In genomic region chr9:114380881-114381733, GRCm38 (mm10) we compare ENCODE assay signal across 8 mouse cellular contexts. TPM values are rescaled to one million over a fixed set of nuclear protein-coding genes. Genes with fewer than 3 reads are reported as not detected.
DNase-seq lines count a peak whose midpoint lies in the region; ATAC-seq and TF ChIP-seq lines count a peak whose summit lies in the region.

No protein-coding gene starts in this region.

- no peaks in the 10 kb centered on the region for H3K27me3 ChIP-seq in heart, postnatal 0 days (ENCODE audit: control insufficient read depth, insufficient read depth, low read length)
- H3K27me3 ChIP-seq in liver, embryonic 11.5 days (replicated peaks; ENCODE audit: control insufficient read depth, insufficient read depth, low read length), result no peaks in the 10 kb centered on the region
- H3K27me3 ChIP-seq in neural tube, embryonic 11.5 days (ENCODE audit: control insufficient read depth, insufficient read depth, low read length), result no peaks in the 10 kb centered on the region

- peak; percentile 53 for TF ChIP-seq CTCF in heart, postnatal 0 days (IDR thresholded peaks at IDR 0.05; ENCODE audit: low read depth)

- no peak overlapping the region for H3K4me3 ChIP-seq in heart, postnatal 0 days (ENCODE audit: low read depth, low read length)
- no peak overlapping the region for H3K4me3 ChIP-seq in liver, embryonic 11.5 days (ENCODE audit: low read depth, low read length)
- no peak overlapping the region for H3K4me3 ChIP-seq in neural tube, embryonic 11.5 days (ENCODE audit: low read depth, low read length)

- H3K9me3 ChIP-seq in heart, postnatal 0 days (replicated peaks; ENCODE audit: control insufficient read depth, low read length), result no peaks in the 10 kb centered on the region
- H3K9me3 ChIP-seq in liver, embryonic 11.5 days (ENCODE audit: control insufficient read depth, low read length), result no peaks in the 10 kb centered on the region
- H3K9me3 ChIP-seq in neural tube, embryonic 11.5 days (ENCODE audit: control insufficient read depth, low read length), result no peaks in the 10 kb centered on the region

- H3K36me3 ChIP-seq in heart, postnatal 0 days (replicated peaks; ENCODE audit: control insufficient read depth, insufficient read depth, low read length), result peaks cover 61% of the 10 kb centered on the region
- 0 out of 2 replicates have a peak, but pooled peaks cover 7% of the 10 kb centered on the region for H3K36me3 ChIP-seq in liver, embryonic 11.5 days (ENCODE audit: control insufficient read depth, insufficient read depth, low read length)
- H3K36me3 ChIP-seq in neural tube, embryonic 11.5 days (ENCODE audit: control insufficient read depth, insufficient read depth, low read length), result no peaks in the 10 kb centered on the region

- WGBS in heart, postnatal 0 days, result 59% methylated on average over 17 of the region's 17 CpGs
- 66% methylated on average over 17 of the region's 17 CpGs for WGBS in liver, embryonic 11.5 days
- 69% methylated on average over 17 of the region's 17 CpGs for WGBS in neural tube, embryonic 11.5 days

- no peak overlapping the region for H3K27ac ChIP-seq in heart, postnatal 0 days (ENCODE audit: low read depth)
- no peak overlapping the region for H3K27ac ChIP-seq in liver, embryonic 11.5 days (ENCODE audit: low read depth, low read length)
- no peak overlapping the region for H3K27ac ChIP-seq in neural tube, embryonic 11.5 days (ENCODE audit: low read depth, low read length)

- H3K4me2 ChIP-seq in heart, postnatal 0 days (ENCODE audit: low read depth, low read length), result no peak overlapping the region
- no peak overlapping the region for H3K4me2 ChIP-seq in liver, embryonic 11.5 days
- H3K4me2 ChIP-seq in neural tube, embryonic 11.5 days (ENCODE audit: low read depth), result no peak overlapping the region

- no peak for DNase-seq in frontal cortex, postnatal 10 days (ENCODE audit: low spot score in 2 of 2)
- DNase-seq in CD4-positive helper T cell, adult 2 months (ENCODE audit: low read depth, low spot score), result peak; percentile 56
- DNase-seq in c-Kit-negative CD71-positive TER-119-positive erythroid progenitor cells, embryonic 14.5 days (ENCODE audit: low read depth, low spot score), result peak; percentile 22
- DNase-seq in heart, postnatal 0 days (ENCODE audit: low spot score), result peak; percentile 63
- no peak for DNase-seq in liver, embryonic 11.5 days (ENCODE audit: low spot score)
- DNase-seq in neural tube, embryonic 11.5 days (ENCODE audit: low spot score), result peak; percentile 53
- no peak for DNase-seq in urinary bladder, postnatal 36 days (ENCODE audit: low spot score in 2 of 2)

- no peak overlapping the region for H3K9ac ChIP-seq in heart, postnatal 0 days (replicated peaks; ENCODE audit: low read depth, low read length)
- H3K9ac ChIP-seq in liver, embryonic 11.5 days (ENCODE audit: low read depth, low read length), result no peak overlapping the region
- H3K9ac ChIP-seq in neural tube, embryonic 11.5 days (ENCODE audit: low read length), result no peak overlapping the region

- H3K4me1 ChIP-seq in heart, postnatal 0 days (ENCODE audit: control insufficient read depth, insufficient read depth), result peaks cover 6% of the 10 kb centered on the region; the same call in 1 of the 2 replicates
- no peaks in the 10 kb centered on the region for H3K4me1 ChIP-seq in liver, embryonic 11.5 days (replicated peaks; ENCODE audit: control insufficient read depth, insufficient read depth, low read length)
- no peaks in the 10 kb centered on the region for H3K4me1 ChIP-seq in neural tube, embryonic 11.5 days (ENCODE audit: control insufficient read depth, insufficient read depth, low read length)

- ATAC-seq in frontal cortex, adult (ENCODE audit: low TSS enrichment), result peak; percentile 52; the same call in 1 of the 2 replicates
- ATAC-seq in heart, postnatal 0 days (ENCODE audit: insufficient read depth, low read depth), result peak; percentile 56; the same call in 1 of the 2 replicates
- ATAC-seq in liver, embryonic 11.5 days (replicated peaks; ENCODE audit: low FRiP score), result peak; percentile 42
- ATAC-seq in neural tube, embryonic 11.5 days (ENCODE audit: insufficient read depth, low FRiP score, low TSS enrichment), result peak; percentile 57; the same call in 1 of the 2 replicates

- no peak for TF ChIP-seq EP300 in heart, postnatal 0 days (IDR thresholded peaks at IDR 0.05; ENCODE audit: low read depth)

RNA-seq across cellular contexts. Expression of gene Crtap, which starts 9.4 kb away (rescaled TPM):
- total RNA-seq in heart, postnatal 0 days (2014; rRNA removed; ENCODE audit: low replicate concordance), result 63.1 and 65.0 TPM in 2 replicates
- 75.8 and 80.6 TPM in 2 replicates for polyA plus RNA-seq in heart, postnatal 0 days (2015; fragmentation: Nextera tagmentation; extraction: Ambion mirVana)
- 45.7 and 46.8 TPM in 2 replicates for polyA plus RNA-seq in liver, embryonic 11.5 days (2014; fragmentation: Nextera tagmentation; extraction: Ambion mirVana)
- polyA plus RNA-seq in neural tube, embryonic 11.5 days (2014; fragmentation: Nextera tagmentation; extraction: Ambion mirVana), result 42.1 and 48.3 TPM in 2 replicates

RNA-seq across cellular contexts. Expression of gene Glb1, which starts 19.8 kb away (rescaled TPM):
- total RNA-seq in heart, postnatal 0 days (2014; rRNA removed; ENCODE audit: low replicate concordance), result 29.8 and 43.3 TPM in 2 replicates
- 22.0 and 22.8 TPM in 2 replicates for polyA plus RNA-seq in heart, postnatal 0 days (2015; fragmentation: Nextera tagmentation; extraction: Ambion mirVana)
- 26.4 and 28.8 TPM in 2 replicates for polyA plus RNA-seq in liver, embryonic 11.5 days (2014; fragmentation: Nextera tagmentation; extraction: Ambion mirVana)
- polyA plus RNA-seq in neural tube, embryonic 11.5 days (2014; fragmentation: Nextera tagmentation; extraction: Ambion mirVana), result 24.5 and 26.1 TPM in 2 replicates

RNA-seq across cellular contexts. Expression of gene Tmppe, which starts 19.8 kb away (rescaled TPM):
- 5.4 and 10.0 TPM in 2 replicates for total RNA-seq in heart, postnatal 0 days (2014; rRNA removed; ENCODE audit: low replicate concordance)
- polyA plus RNA-seq in heart, postnatal 0 days (2015; fragmentation: Nextera tagmentation; extraction: Ambion mirVana), result 3.9 and 4.5 TPM in 2 replicates
- 5.3 and 5.7 TPM in 2 replicates for polyA plus RNA-seq in liver, embryonic 11.5 days (2014; fragmentation: Nextera tagmentation; extraction: Ambion mirVana)
- 3.4 and 4.7 TPM in 2 replicates for polyA plus RNA-seq in neural tube, embryonic 11.5 days (2014; fragmentation: Nextera tagmentation; extraction: Ambion mirVana)

RNA-seq across cellular contexts. Expression of gene Bcl2a1c, which starts 51.2 kb away (rescaled TPM):
- not detected in 2 replicates for total RNA-seq in heart, postnatal 0 days (2014; rRNA removed; ENCODE audit: low replicate concordance)
- polyA plus RNA-seq in heart, postnatal 0 days (2015; fragmentation: Nextera tagmentation; extraction: Ambion mirVana), result not detected in 2 replicates
- polyA plus RNA-seq in liver, embryonic 11.5 days (2014; fragmentation: Nextera tagmentation; extraction: Ambion mirVana), result not detected in 2 replicates
- polyA plus RNA-seq in neural tube, embryonic 11.5 days (2014; fragmentation: Nextera tagmentation; extraction: Ambion mirVana), result not detected in 2 replicates

Comparison
In these comparisons a context has a peak if more than half of its experiments do, and no peak if none do; other contexts are left out.
1. DNase-seq: peak in CD4-positive helper T cell, adult 2 months (single experiment), c-Kit-negative CD71-positive TER-119-positive erythroid progenitor cells, embryonic 14.5 days (single experiment), heart, postnatal 0 days (single experiment) and neural tube, embryonic 11.5 days (single experiment); none in frontal cortex, postnatal 10 days (0 of 2), liver, embryonic 11.5 days (single experiment) and urinary bladder, postnatal 36 days (0 of 2).
2. Peak in every context shown above with its lines, with median percentiles within 50 percentile points of each other: ATAC-seq.